Mouse (Mus musculus): Measurements from ENCODE around the gene Cyp2w1. TPM values are rescaled to one million over a fixed set of nuclear protein-coding genes. Genes with fewer than 3 reads are reported as not detected.
"Not testable (repeated sequence)": the region's sequence is repeated elsewhere in the genome, so short reads cannot be mapped to it uniquely, and the experiment has no call there.

The Cyp2w1 gene
- polyA plus RNA-seq, 1 experiment from 2014 or later: 4.8 TPM

DNA sequence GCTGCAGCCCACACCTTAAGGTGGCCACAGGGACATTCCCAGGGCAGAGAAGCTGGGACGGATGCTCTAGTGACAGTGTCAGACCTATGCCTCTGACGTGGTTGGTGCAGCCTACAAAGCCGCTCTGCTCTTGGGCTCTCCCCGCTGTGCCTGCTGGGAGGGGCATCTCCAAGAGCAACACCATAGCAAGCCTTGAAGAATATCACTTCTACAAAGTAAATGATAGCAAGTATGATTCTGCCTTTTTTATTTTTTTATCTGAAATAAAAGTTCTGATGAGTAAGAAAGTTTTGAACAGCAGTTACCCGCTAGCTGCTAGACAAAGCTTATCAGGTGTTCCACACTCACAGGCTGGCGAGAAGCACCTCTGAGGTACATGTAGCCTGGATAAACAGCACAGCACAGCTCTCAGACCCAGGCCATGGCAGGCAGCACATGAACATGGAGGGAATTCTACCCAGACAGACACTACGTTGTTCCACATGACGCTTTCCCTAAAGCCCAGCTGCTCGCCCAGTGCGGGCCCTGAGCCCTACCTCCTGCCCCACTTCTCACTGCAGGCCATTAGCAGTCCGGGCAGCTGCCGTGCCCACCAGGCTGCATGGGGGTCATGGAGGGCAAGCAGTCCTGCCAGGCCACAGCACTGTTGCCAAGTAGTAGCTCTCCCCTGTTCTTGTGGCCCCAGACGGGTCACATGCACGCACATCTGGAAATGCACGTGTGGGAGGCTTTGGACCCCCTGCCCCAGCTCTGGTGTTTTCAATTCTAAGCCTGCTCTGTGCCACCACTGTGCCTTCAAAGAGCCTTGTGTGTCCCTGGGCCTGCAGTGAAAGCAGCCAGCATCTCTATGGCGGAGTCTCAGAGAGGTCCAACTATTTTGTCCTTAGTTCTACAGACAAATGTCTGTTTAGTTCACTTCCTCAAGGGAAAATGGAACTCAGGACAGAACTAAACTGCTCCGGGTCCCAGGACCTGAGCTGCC lies 36.6 kb downstream of the Cyp2w1 start:
- Histone ChIP-seq H3K4me3 (ENCODE audit: low read depth, low read length) (no peak overlapping the region), H3K9ac (ENCODE audit: low read length) (peak overlapping the region; percentile 41; the same call in 1 of the 2 replicates)

DNA sequence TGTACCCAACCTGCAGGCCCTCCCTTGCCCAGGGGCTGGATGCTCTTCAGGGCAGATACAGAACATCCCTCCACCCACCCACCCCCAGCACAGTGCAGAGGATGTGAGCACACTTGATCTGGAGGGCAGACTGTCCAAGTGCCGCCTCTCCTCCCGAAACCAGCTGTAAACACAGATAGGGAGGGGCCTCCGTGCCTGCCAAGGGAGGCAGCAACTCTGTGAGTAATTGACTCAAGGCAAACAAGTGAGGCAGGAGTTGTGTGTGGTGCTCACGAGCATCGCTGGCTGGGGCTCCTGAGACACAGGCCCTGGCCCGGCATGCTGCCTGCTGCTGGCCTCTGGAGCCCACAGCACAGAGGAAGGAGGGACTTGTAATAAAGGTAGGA lies 37.3 kb downstream of the Cyp2w1 start:
- no peaks in the 10 kb centered on the region for H3K36me3 ChIP-seq (ENCODE audit: control insufficient read depth, insufficient read depth, low read length)
- peaks cover 9% of the 10 kb centered on the region for H3K4me1 ChIP-seq (replicated peaks; ENCODE audit: control insufficient read depth, insufficient read depth)
- no peak overlapping the region for H3K4me3 ChIP-seq (ENCODE audit: low read depth, low read length)
- ATAC-seq (ENCODE audit: low FRiP score, low TSS enrichment) (peak; percentile 76), DNase-seq (ENCODE audit: low spot score) (peak; percentile 78)
- no peaks in the 10 kb centered on the region for H3K27me3 ChIP-seq (ENCODE audit: control insufficient read depth, insufficient read depth, low read length)
- no peak overlapping the region; the same call in 1 of the 2 replicates for H3K4me2 ChIP-seq (replicated peaks; ENCODE audit: low read depth)
- TF ChIP-seq EP300 (optimal IDR thresholded peaks at IDR 0.05) (no peak), CTCF (IDR thresholded peaks at IDR 0.05; ENCODE audit: low read depth) (0 out of 2 replicates have a peak, but pooled peaks have one; percentile 2)
- H3K9me3 ChIP-seq (ENCODE audit: control insufficient read depth, low read length): no peaks in the 10 kb centered on the region
- H3K9ac ChIP-seq (ENCODE audit: low read length): peak overlapping the region; percentile 41; the same call in 1 of the 2 replicates
- WGBS: 5% methylated on average over 6 of the region's 6 CpGs
- peak overlapping the region; percentile 82 for H3K27ac ChIP-seq (replicated peaks)

More for the DNA sequence above, 36.6 kb downstream of the Cyp2w1 start:
- Histone ChIP-seq H3K36me3 (ENCODE audit: control insufficient read depth, insufficient read depth, low read length) (no peaks in the 10 kb centered on the region), H3K4me2 (replicated peaks; ENCODE audit: low read depth) (no peak overlapping the region; the same call in 1 of the 2 replicates), H3K4me1 (replicated peaks; ENCODE audit: control insufficient read depth, insufficient read depth) (peaks cover 9% of the 10 kb centered on the region), H3K27me3 (ENCODE audit: control insufficient read depth, insufficient read depth, low read length) (no peaks in the 10 kb centered on the region), H3K27ac (replicated peaks) (peak overlapping the region; percentile 82), H3K9me3 (ENCODE audit: control insufficient read depth, low read length) (no peaks in the 10 kb centered on the region)
- no peak for TF ChIP-seq EP300 (optimal IDR thresholded peaks at IDR 0.05)
- no peak for TF ChIP-seq CTCF (IDR thresholded peaks at IDR 0.05; ENCODE audit: low read depth)
- ATAC-seq (ENCODE audit: low FRiP score, low TSS enrichment) (no peak), DNase-seq (ENCODE audit: low spot score) (no peak)
- 64% methylated on average over 17 of the region's 17 CpGs for WGBS

DNA sequence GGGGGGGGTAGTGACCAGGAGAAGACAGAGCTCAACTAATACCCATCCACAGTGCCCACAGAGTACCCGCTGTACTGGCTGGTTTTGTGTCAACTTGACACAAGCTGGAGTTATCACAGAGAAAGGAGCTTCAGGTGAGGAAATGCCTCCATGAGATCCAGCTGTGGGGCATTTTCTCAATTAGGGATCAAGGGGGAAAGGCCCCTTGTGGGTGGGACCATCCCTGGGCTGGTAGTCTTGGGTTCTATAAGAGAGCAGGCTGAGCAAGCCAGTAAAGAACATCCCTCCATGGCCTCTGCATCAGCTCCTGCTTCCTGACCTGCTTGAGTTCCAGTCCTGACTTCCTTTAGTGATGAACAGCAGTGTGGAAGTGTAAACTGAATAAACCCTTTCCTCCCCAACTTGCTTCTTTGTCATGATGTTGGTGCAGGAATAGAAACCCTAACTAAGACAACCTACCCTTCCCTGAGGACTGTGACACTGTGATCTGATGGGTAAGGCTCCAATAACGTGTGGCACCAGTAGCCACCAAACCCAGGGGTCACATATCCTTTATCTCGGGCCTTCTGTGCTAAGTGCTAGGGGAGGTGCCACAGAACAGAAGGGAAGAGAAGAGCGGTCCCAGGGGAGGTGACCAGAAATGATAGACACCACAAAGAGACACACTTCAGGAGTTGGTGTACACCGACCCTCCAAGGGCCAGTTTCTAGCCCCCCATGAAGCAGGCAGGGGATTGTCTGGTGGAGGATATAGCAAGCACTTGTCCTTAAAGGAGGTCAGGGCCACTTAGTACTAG lies 38.1 kb downstream of the Cyp2w1 start:
- H3K27me3 ChIP-seq (ENCODE audit: control insufficient read depth, insufficient read depth, low read length); H3K4me3 ChIP-seq (ENCODE audit: low read depth, low read length); H3K27ac ChIP-seq (replicated peaks); H3K36me3 ChIP-seq (ENCODE audit: control insufficient read depth, insufficient read depth, low read length); H3K4me1 ChIP-seq (replicated peaks; ENCODE audit: control insufficient read depth, insufficient read depth); H3K4me2 ChIP-seq (replicated peaks; ENCODE audit: low read depth); ATAC-seq (ENCODE audit: low FRiP score, low TSS enrichment); H3K9ac ChIP-seq (ENCODE audit: low read length); H3K9me3 ChIP-seq (ENCODE audit: control insufficient read depth, low read length); DNase-seq (ENCODE audit: low spot score): not testable (repeated sequence)
- WGBS: 71% methylated on average over 5 of the region's 5 CpGs

DNA sequence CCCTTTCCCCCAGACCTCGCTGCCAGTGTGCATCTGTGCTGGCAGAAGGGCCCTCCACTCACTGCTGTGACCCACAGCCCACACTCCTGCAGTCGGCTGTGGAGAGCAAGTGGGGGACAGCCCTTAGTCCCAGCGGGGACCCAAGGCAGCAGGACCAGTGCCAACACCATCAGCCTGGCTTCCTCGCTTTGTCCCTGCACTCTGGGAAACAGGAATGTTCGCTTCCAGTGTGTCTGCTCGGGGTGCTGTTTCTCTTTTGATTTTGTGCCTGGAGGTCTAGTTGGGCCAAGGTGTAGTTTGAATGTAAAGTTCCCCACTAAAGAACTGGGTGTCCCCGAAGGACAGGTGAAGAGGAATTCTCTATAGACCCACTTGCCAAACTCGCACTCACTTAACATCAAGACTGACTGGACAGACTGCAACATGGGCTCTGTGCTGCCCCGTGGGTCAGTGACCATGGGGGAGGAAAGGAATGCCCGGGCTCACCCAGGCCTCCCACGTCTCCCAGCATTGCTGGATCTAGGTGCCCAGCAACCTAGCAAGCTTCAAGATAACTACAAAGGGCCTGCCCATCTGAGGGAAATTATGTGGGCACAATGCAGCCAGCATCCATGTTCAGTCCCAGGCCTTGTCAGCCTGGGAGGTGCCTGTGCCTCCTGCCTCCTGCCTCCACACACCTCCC lies 39.0 kb downstream of the Cyp2w1 start:
- H3K36me3 ChIP-seq (ENCODE audit: control insufficient read depth, insufficient read depth, low read length): no peaks in the 10 kb centered on the region
- H3K4me2 ChIP-seq (replicated peaks; ENCODE audit: low read depth): no peak overlapping the region
- WGBS: 78% methylated on average over 11 of the region's 11 CpGs
- no peak for TF ChIP-seq CTCF (IDR thresholded peaks at IDR 0.05; ENCODE audit: low read depth)
- no peak for TF ChIP-seq EP300 (optimal IDR thresholded peaks at IDR 0.05)
- DNase-seq (ENCODE audit: low spot score): no peak
- H3K9me3 ChIP-seq (ENCODE audit: control insufficient read depth, low read length): no peaks in the 10 kb centered on the region
- H3K4me1 ChIP-seq (replicated peaks; ENCODE audit: control insufficient read depth, insufficient read depth): peaks cover 9% of the 10 kb centered on the region
- H3K27me3 ChIP-seq (ENCODE audit: control insufficient read depth, insufficient read depth, low read length): no peaks in the 10 kb centered on the region
- ATAC-seq (ENCODE audit: low FRiP score, low TSS enrichment): no peak
- H3K4me3 ChIP-seq (ENCODE audit: low read depth, low read length): no peak overlapping the region
- H3K27ac ChIP-seq (replicated peaks): no peak overlapping the region
- no peak overlapping the region for H3K9ac ChIP-seq (ENCODE audit: low read length)

DNA sequence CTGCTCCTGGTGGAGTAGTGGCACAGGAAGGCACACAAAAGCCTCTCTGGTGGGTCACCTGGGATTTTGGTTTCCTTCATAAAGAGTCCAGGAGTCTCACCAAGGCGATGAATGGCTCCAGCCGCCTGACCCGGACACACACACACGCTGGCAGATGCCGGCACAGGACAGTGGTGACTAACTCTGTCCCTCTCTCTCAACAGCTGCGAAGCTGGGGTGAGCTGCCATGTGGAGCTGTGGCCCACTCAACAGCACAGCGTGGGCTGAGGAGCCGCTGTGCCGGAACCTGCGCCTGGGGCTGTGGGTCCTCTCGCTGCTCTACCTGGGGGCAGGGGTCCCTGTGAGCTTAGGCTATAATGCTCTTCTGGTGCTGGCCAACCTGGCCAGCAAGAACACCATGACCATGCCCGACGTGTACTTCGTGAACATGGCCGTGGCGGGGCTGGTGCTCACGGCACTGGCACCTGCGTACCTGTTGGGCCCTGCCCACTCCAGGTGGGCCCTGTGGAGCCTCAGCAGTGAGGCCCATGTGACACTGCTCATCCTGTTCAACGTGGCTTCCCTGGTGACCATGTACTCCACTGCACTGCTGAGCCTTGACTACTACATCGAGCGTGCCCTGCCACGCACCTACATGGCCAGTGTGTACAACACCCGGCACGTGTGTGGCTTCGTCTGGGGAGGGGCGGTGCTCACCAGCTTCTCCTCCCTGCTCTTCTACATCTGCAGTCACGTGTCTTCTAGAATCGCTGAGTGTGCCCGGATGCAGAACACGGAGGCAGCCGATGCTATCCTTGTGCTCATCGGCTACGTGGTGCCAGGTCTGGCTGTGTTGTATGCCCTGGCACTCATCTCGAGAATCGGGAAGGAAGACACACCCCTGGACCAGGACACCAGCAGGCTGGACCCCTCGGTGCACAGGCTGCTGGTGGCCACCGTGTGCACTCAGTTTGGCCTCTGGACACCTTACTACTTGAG lies 40.1 kb downstream of the Cyp2w1 start:
- H3K27ac ChIP-seq (replicated peaks): no peak overlapping the region
- no peaks in the 10 kb centered on the region for H3K27me3 ChIP-seq (ENCODE audit: control insufficient read depth, insufficient read depth, low read length)
- no peak for TF ChIP-seq CTCF (IDR thresholded peaks at IDR 0.05; ENCODE audit: low read depth)
- no peak for ATAC-seq (ENCODE audit: low FRiP score, low TSS enrichment)
- no peak overlapping the region for H3K4me2 ChIP-seq (replicated peaks; ENCODE audit: low read depth)
- WGBS: 93% methylated on average over 37 of the region's 37 CpGs
- no peak for DNase-seq (ENCODE audit: low spot score)
- no peak overlapping the region for H3K9ac ChIP-seq (ENCODE audit: low read length)
- H3K4me1 ChIP-seq (replicated peaks; ENCODE audit: control insufficient read depth, insufficient read depth): peaks cover 9% of the 10 kb centered on the region
- no peaks in the 10 kb centered on the region for H3K36me3 ChIP-seq (ENCODE audit: control insufficient read depth, insufficient read depth, low read length)
- H3K9me3 ChIP-seq (ENCODE audit: control insufficient read depth, low read length): no peaks in the 10 kb centered on the region
- H3K4me3 ChIP-seq (ENCODE audit: low read depth, low read length): no peak overlapping the region
